Mouse (Mus musculus): ENCODE results near the gene Pik3r5. TPM values are rescaled to one million over a fixed set of nuclear protein-coding genes. Genes with fewer than 3 reads are reported as not detected.
A peak's percentile ranks its signal among the peaks of the same experiment; 100 is the strongest.

Gene Pik3r5
- total and polyA plus RNA-seq, 3 experiments, result 3.5 to 9.4 (median 5.7) TPM

GRCm38 (mm10) chr11:68520439-68520838, 88.5 kb downstream of the Pik3r5 start:
- Histone ChIP-seq H3K79me2 (replicated peaks; ENCODE audit: control insufficient read depth, extremely low read depth, insufficient read depth, poor library complexity, severe bottlenecking) (peaks cover 69% of the 10 kb centered on the region), H3K9ac (ENCODE audit: insufficient read depth, low read depth) (no peak overlapping the region), H3K36me3 (replicated peaks in 1 of 2; ENCODE audit: control insufficient read depth in 1 of 2, insufficient read depth in 1 of 2, low read length in 1 of 2) (peaks cover 41 to 64% of the 10 kb centered on the region in 2 experiments), H3K27ac (ENCODE audit: insufficient read depth, low read depth) (peak overlapping the region; percentile 76), H3K4me3 (replicated peaks in 1 of 3; ENCODE audit: low read depth in 2 of 3, low read length in 2 of 3, poor library complexity in 1 of 3) (no peak overlapping the region), H3K9me3 (replicated peaks; ENCODE audit: low read length) (peaks cover 2% of the 10 kb centered on the region), H3K27me3 (replicated peaks) (no peaks in the 10 kb centered on the region), H3K4me2 (ENCODE audit: insufficient read depth, low read depth, poor library complexity, severe bottlenecking) (peak overlapping the region; percentile 94), H3K4me1 (ENCODE audit: control insufficient read depth in 1 of 2, insufficient read depth in 2 of 2) (peaks cover 24 to 74% of the 10 kb centered on the region in 2 experiments)
- dilution Hi-C loops (cut with MboI; ENCODE audit: extremely low pct_ligation_motif_present, extremely low pct_unique_long_range_greater_than_20kb, low sequenced_read_pairs), result no loop called here
- in situ Hi-C loops (cut with MboI; ENCODE audit: low pct_ligation_motif_present, low pct_unique_long_range_greater_than_20kb, low sequenced_read_pairs), result no loop called here
- DNase-seq (ENCODE audit: extremely low read depth), result no peak
- no peak for TF ChIP-seq USF1 (IDR thresholded peaks at IDR 0.05; ENCODE audit: low read depth, low read length)
- no peak for TF ChIP-seq ZMIZ1 (IDR thresholded peaks at IDR 0.05; ENCODE audit: low read depth, low read length)
- TF ChIP-seq PAX5 (IDR thresholded peaks at IDR 0.05; ENCODE audit: low read length), result no peak
- TF ChIP-seq HCFC1 (IDR thresholded peaks at IDR 0.05; ENCODE audit: low read depth, low read length), result peak; percentile 74
- TF ChIP-seq ELF1 (IDR thresholded peaks at IDR 0.05; ENCODE audit: low read depth, low read length), result no peak
- TF ChIP-seq SMC3 (IDR thresholded peaks at IDR 0.05; ENCODE audit: low read depth, low read length), result no peak
- TF ChIP-seq CHD1 (IDR thresholded peaks at IDR 0.05; ENCODE audit: low read depth, low read length), result 0 out of 2 replicates have a peak, but pooled peaks have one; percentile 12
- no peak for TF ChIP-seq MYC (IDR thresholded peaks at IDR 0.05; ENCODE audit: low read depth, low read length)
- no peak for TF ChIP-seq RCOR1 (conservative IDR thresholded peaks at IDR 0.05; ENCODE audit: low read depth, low read length)
- TF ChIP-seq GABPA (IDR thresholded peaks at IDR 0.05; ENCODE audit: insufficient replicate concordance, low read depth, low read length), result no peak
- TF ChIP-seq POLR2AphosphoS2 (IDR thresholded peaks at IDR 0.05; ENCODE audit: low read depth, low read length), result no peak
- no peak for TF ChIP-seq MAFK (IDR thresholded peaks at IDR 0.05; ENCODE audit: insufficient replicate concordance, low read length)
- no peak for TF ChIP-seq ZC3H11A (IDR thresholded peaks at IDR 0.05; ENCODE audit: low read depth, low read length)
- no peak for TF ChIP-seq MEF2A (IDR thresholded peaks at IDR 0.05; ENCODE audit: borderline replicate concordance, low read depth, low read length)
- TF ChIP-seq NRF1 (IDR thresholded peaks at IDR 0.05; ENCODE audit: low read depth, low read length), result no peak

- Histone ChIP-seq H3K36me3 (replicated peaks in 1 of 2; ENCODE audit: control insufficient read depth in 1 of 2, insufficient read depth in 1 of 2, low read length in 1 of 2) (peaks cover 50 to 66% of the 10 kb centered on the region in 2 experiments), H3K79me2 (replicated peaks; ENCODE audit: control insufficient read depth, extremely low read depth, insufficient read depth, poor library complexity, severe bottlenecking) (peaks cover 60% of the 10 kb centered on the region), H3K4me1 (ENCODE audit: control insufficient read depth in 1 of 2, insufficient read depth in 2 of 2) (peaks cover 19 to 65% of the 10 kb centered on the region in 2 experiments), H3K4me3 (replicated peaks in 1 of 3; ENCODE audit: low read depth in 2 of 3, low read length in 2 of 3, poor library complexity in 1 of 3) (no peak overlapping the region), H3K4me2 (ENCODE audit: insufficient read depth, low read depth, poor library complexity, severe bottlenecking) (peak overlapping the region; percentile 11; the same call in 1 of the 2 replicates), H3K27ac (ENCODE audit: insufficient read depth, low read depth) (peak overlapping the region; percentile 41; the same call in 1 of the 2 replicates), H3K9ac (ENCODE audit: insufficient read depth, low read depth) (0 out of 2 replicates have a peak overlapping the region, but pooled peaks have one; percentile 43), H3K27me3 (replicated peaks) (no peaks in the 10 kb centered on the region), H3K9me3 (replicated peaks; ENCODE audit: low read length) (peaks cover 2% of the 10 kb centered on the region)
- TF ChIP-seq TBP (conservative IDR thresholded peaks at IDR 0.05; ENCODE audit: low read depth, low read length) (no peak), CTCF (conservative IDR thresholded peaks at IDR 0.05 in 1 of 2, IDR thresholded peaks at IDR 0.05 in 1 of 2; ENCODE audit: low read depth in 2 of 2, low read length in 2 of 2) (peak; percentile 21 to 40; a peak in 3 of 4 replicates), POLR2AphosphoS2 (IDR thresholded peaks at IDR 0.05; ENCODE audit: low read depth, low read length) (no peak), HCFC1 (IDR thresholded peaks at IDR 0.05; ENCODE audit: low read depth, low read length) (no peak), SMC3 (IDR thresholded peaks at IDR 0.05; ENCODE audit: low read depth, low read length) (peak; percentile 37), RAD21 (IDR thresholded peaks at IDR 0.05; ENCODE audit: low read depth, low read length) (peak; percentile 28), ETS1 (conservative IDR thresholded peaks at IDR 0.05; ENCODE audit: low read depth, low read length) (no peak), CHD1 (IDR thresholded peaks at IDR 0.05; ENCODE audit: low read depth, low read length) (no peak), CHD2 (IDR thresholded peaks at IDR 0.05; ENCODE audit: low read length) (peak; percentile 75)
- DNase-seq (ENCODE audit: extremely low read depth), result peak; percentile 79
- dilution Hi-C loops (cut with MboI; ENCODE audit: extremely low pct_ligation_motif_present, extremely low pct_unique_long_range_greater_than_20kb, low sequenced_read_pairs) (no loop called here), in situ Hi-C loops (cut with MboI; ENCODE audit: low pct_ligation_motif_present, low pct_unique_long_range_greater_than_20kb, low sequenced_read_pairs) (no loop called here)
Measured at GRCm38 (mm10) chr11:68521352-68521751, 89.4 kb downstream of the Pik3r5 start.

Measured in CH12.LX (cell line).